Mouse (Mus musculus) embryonic facial prominence, embryonic 13.5 days (tissue): ENCODE results near the gene Pnpla3. TPM values are rescaled to one million over a fixed set of nuclear protein-coding genes. Genes with fewer than 3 reads are reported as not detected.
"Not testable (repeated sequence)": the region's sequence is repeated elsewhere in the genome, so short reads cannot be mapped to it uniquely, and the experiment has no call there.

Source experiments
- ATAC-seq: fragments of 200-750 bp; cut with Nextera tagmentation; 2 replicates; pipeline ENCODE4 v1.8.0; 2017; ENCODE audit warnings: low read depth; ENCODE audit not compliant: insufficient number of reproducible peaks, insufficient read depth, low FRiP score, low TSS enrichment
- H3K27ac ChIP-seq: fragments of 300-500 bp; sonication (generic); 2 replicates; pipeline ENCODE4 v1.5.1; 2015; ENCODE audit warnings: moderate library complexity, mild to moderate bottlenecking, inconsistent platforms
- H3K27me3 ChIP-seq: fragments of 300-500 bp; sonication (generic); 2 replicates; pipeline ENCODE4 v1.6.1; 2015; ENCODE audit warnings: mild to moderate bottlenecking, inconsistent platforms
- H3K36me3 ChIP-seq: fragments of 300-500 bp; sonication (generic); 2 replicates; pipeline ENCODE4 v1.6.1; 2015; ENCODE audit warnings: mild to moderate bottlenecking, inconsistent platforms
- H3K4me1 ChIP-seq: fragments of 300-500 bp; sonication (generic); 2 replicates; pipeline ENCODE4 v1.6.1; 2015; ENCODE audit warnings: inconsistent platforms
- H3K4me2 ChIP-seq: fragments of 300-500 bp; sonication (generic); 2 replicates; pipeline ENCODE4 v1.6.1; 2015; ENCODE audit warnings: moderate library complexity, mild to moderate bottlenecking, inconsistent platforms
- H3K4me3 ChIP-seq: fragments of 300-500 bp; sonication (generic); 2 replicates; pipeline ENCODE4 v1.5.1; 2015; ENCODE audit warnings: mild to moderate bottlenecking, inconsistent platforms
- H3K9ac ChIP-seq: fragments of 300-500 bp; sonication (generic); 2 replicates; pipeline ENCODE4 v1.6.1; 2015; ENCODE audit warnings: mild to moderate bottlenecking, inconsistent platforms
- H3K9me3 ChIP-seq: fragments of 300-500 bp; sonication (generic); 2 replicates; pipeline ENCODE4 v1.6.1; 2016; ENCODE audit warnings: inconsistent platforms
- WGBS: fragments of 180-500 bp; shearing (Covaris S2); methylation state at CpG from one replicate; pipeline ENCODE4 v1.1.7; 2015; ENCODE audit warnings: mixed read lengths; 5-methylcytosine and 5-hydroxymethylcytosine counted together
- polyA plus RNA-seq: library from polyadenylated mRNA; unstranded; fragments of >200 nt; fragmentation: Nextera tagmentation; extraction: Ambion mirVana; gene quantifications from 2 replicates; pipeline ENCODE4 v1.2.1, GENCODE M21; 2015

Pnpla3 gene
- polyA plus RNA-seq, 1 experiment from 2014 or later = 1.5 TPM

DNA sequence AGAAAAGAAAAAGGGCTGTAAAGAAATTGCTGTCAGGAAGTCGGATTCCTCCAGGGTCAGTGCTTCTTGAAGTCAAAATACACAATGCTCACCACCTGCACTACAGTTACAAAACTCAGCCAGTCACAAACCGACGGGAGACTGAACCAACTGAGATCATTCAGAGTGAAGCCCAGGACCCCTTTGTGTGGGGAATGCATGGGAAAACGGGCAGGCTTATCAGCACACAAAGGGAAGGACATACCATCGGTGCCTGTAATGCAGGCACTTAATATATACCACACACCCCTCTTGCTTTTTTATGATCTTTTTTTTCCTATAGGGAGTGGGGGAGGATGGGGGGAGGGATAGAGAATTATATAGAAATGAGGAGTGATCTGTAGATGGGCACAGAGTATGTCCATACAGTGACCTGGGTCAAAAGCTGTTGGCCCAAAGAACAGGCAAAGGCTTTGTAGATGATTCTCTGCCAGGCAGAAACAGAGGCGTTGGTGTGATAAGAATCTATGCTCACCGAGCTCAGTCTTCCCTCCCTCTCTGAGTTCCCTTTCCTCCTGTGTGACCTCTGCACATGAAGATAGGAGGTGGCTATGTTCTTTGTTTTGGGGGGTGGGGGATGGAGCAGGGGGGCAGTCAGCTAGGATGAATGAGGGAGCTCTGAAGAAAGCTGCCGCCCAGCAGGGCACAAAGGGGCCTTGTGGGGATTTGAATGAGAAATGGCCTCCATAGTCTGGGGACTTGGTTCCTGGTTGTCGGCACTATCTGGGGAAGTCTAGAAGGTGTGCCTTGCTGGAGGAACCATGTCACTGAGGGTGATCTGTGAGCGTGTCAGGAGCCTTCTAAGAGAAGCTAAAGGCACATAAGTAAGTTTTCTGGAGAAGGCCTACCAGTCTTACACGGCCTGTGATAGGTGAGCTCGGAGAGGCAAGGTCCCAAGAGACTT lies 30.9 kb upstream of the Pnpla3 start:
- Histone ChIP-seq H3K4me3 (no peak overlapping the region), H3K27me3 (no peaks in the 10 kb centered on the region), H3K4me2 (no peak overlapping the region), H3K9me3 (no peaks in the 10 kb centered on the region; the same call in 1 of the 2 replicates), H3K27ac (no peak overlapping the region), H3K9ac (no peak overlapping the region), H3K36me3 (no peaks in the 10 kb centered on the region), H3K4me1 (no peaks in the 10 kb centered on the region)
- no peak for ATAC-seq
- 25% methylated on average over 12 of the region's 12 CpGs for WGBS

GRCm38 (mm10) chr15:84139592-84140005 lies 28.0 kb upstream of the Pnpla3 start:
- 72% methylated on average over 5 of the region's 5 CpGs for WGBS
- Histone ChIP-seq H3K9me3 (no peaks in the 10 kb centered on the region; the same call in 1 of the 2 replicates), H3K27ac (no peak overlapping the region), H3K36me3 (no peaks in the 10 kb centered on the region), H3K4me3 (no peak overlapping the region), H3K4me2 (no peak overlapping the region), H3K9ac (no peak overlapping the region), H3K4me1 (no peaks in the 10 kb centered on the region), H3K27me3 (no peaks in the 10 kb centered on the region)
- no peak for ATAC-seq

DNA sequence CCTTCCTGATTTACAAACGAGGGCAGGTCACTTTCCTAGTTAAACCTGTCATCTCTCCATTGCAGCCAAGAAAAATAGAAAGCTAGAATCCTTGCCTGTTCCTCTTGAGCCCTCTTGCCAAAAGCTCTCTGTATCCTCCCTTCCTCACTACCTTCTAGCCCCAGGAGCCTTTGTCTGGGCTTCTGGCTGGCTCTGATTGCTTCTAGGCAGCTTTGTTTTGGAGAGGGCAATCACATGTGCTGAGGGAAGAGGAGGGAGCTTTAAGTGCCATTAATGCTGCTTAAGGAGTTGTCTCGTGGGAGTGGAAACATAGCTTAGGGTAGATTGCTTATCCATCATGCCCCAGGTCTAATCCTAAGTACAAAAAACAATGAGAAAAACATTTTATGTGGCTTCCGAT lies 27.5 kb upstream of the Pnpla3 start:
- H3K9ac ChIP-seq = no peak overlapping the region
- H3K36me3 ChIP-seq = no peaks in the 10 kb centered on the region
- WGBS = 46% methylated on average over 3 of the region's 3 CpGs
- H3K9me3 ChIP-seq = no peaks in the 10 kb centered on the region; the same call in 1 of the 2 replicates
- H3K27me3 ChIP-seq = no peaks in the 10 kb centered on the region
- no peaks in the 10 kb centered on the region for H3K4me1 ChIP-seq
- H3K4me3 ChIP-seq = no peak overlapping the region
- H3K4me2 ChIP-seq = no peak overlapping the region
- ATAC-seq = no peak
- no peak overlapping the region for H3K27ac ChIP-seq

GRCm38 (mm10) chr15:84140929-84141328 lies 26.7 kb upstream of the Pnpla3 start:
- Histone ChIP-seq H3K36me3 (no peaks in the 10 kb centered on the region), H3K27ac (no peak overlapping the region), H3K4me3 (no peak overlapping the region), H3K9me3 (no peaks in the 10 kb centered on the region), H3K9ac (no peak overlapping the region), H3K4me1 (no peaks in the 10 kb centered on the region), H3K27me3 (no peaks in the 10 kb centered on the region), H3K4me2 (no peak overlapping the region)
- ATAC-seq = no peak
- WGBS = 60% methylated on average over 5 of the region's 5 CpGs

- H3K4me1 ChIP-seq = no peaks in the 10 kb centered on the region
- H3K27me3 ChIP-seq = no peaks in the 10 kb centered on the region
- no peak overlapping the region for H3K4me3 ChIP-seq
- no peaks in the 10 kb centered on the region for H3K36me3 ChIP-seq
- no peak overlapping the region for H3K9ac ChIP-seq
- H3K27ac ChIP-seq = no peak overlapping the region
- 82% methylated on average over 2 of the region's 2 CpGs for WGBS
- no peak overlapping the region for H3K4me2 ChIP-seq
- ATAC-seq = no peak
- no peaks in the 10 kb centered on the region for H3K9me3 ChIP-seq
Measured at GRCm38 (mm10) chr15:84156158-84156557, 11.5 kb upstream of the Pnpla3 start.

GRCm38 (mm10) chr15:84157530-84157929 lies 10.1 kb upstream of the Pnpla3 start:
- H3K27ac ChIP-seq, H3K4me1 ChIP-seq, H3K4me2 ChIP-seq, H3K9me3 ChIP-seq, ATAC-seq, H3K36me3 ChIP-seq, H3K9ac ChIP-seq, H3K4me3 ChIP-seq, H3K27me3 ChIP-seq: not testable (repeated sequence)
- WGBS = 73% methylated on average over 6 of the region's 6 CpGs

DNA sequence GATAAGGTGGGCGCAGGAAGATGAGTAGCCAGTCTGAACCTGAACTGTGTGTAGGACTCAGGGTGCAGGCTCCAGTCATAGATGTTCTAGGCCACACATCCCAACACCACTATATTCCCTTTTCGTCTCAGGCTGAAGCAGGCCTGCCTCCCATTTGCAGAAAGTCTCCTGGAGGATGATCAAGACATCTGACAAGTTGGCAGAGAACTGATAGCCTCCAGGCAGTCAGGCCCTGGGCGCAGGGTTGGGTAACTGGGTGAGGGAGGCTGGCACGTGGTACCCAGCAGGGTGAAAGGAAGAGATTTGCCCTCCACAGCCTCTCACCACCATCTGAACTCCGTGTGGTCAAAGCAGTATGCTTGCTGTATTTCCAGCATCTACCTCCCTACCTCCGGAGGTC lies 5.8 kb upstream of the Pnpla3 start:
- H3K27ac ChIP-seq = no peak overlapping the region
- H3K4me3 ChIP-seq = no peak overlapping the region
- H3K4me1 ChIP-seq = no peaks in the 10 kb centered on the region
- H3K9me3 ChIP-seq = no peaks in the 10 kb centered on the region
- WGBS = 78% methylated on average over 6 of the region's 6 CpGs
- H3K9ac ChIP-seq = no peak overlapping the region
- ATAC-seq = no peak
- no peaks in the 10 kb centered on the region for H3K27me3 ChIP-seq
- no peaks in the 10 kb centered on the region for H3K36me3 ChIP-seq
- no peak overlapping the region for H3K4me2 ChIP-seq

GRCm38 (mm10) chr15:84166818-84167217 lies 819 bp upstream of the Pnpla3 start:
- ATAC-seq = no peak
- 74% methylated on average over 6 of the region's 6 CpGs for WGBS

GRCm38 (mm10) chr15:84168170-84169161 lies 829 bp downstream of the Pnpla3 start:
- Histone ChIP-seq H3K9ac (peak overlapping the region; percentile 69), H3K4me1 (peaks cover 14% of the 10 kb centered on the region), H3K4me3 (peak overlapping the region; percentile 57), H3K27me3 (peaks cover 20% of the 10 kb centered on the region), H3K9me3 (no peaks in the 10 kb centered on the region), H3K27ac (no peak overlapping the region), H3K4me2 (peak overlapping the region; percentile 91), H3K36me3 (no peaks in the 10 kb centered on the region)
- no peak for ATAC-seq
- WGBS = under 1% methylated on average over 28 of the region's 28 CpGs

More at GRCm38 (mm10) chr15:84166818-84167217, 819 bp upstream of the Pnpla3 start:
- Histone ChIP-seq H3K27ac (no peak overlapping the region), H3K27me3 (peaks cover 20% of the 10 kb centered on the region), H3K9ac (no peak overlapping the region), H3K9me3 (no peaks in the 10 kb centered on the region), H3K4me3 (no peak overlapping the region), H3K36me3 (no peaks in the 10 kb centered on the region), H3K4me2 (peak overlapping the region; percentile 91; the same call in 1 of the 2 replicates), H3K4me1 (peaks cover 14% of the 10 kb centered on the region)

DNA sequence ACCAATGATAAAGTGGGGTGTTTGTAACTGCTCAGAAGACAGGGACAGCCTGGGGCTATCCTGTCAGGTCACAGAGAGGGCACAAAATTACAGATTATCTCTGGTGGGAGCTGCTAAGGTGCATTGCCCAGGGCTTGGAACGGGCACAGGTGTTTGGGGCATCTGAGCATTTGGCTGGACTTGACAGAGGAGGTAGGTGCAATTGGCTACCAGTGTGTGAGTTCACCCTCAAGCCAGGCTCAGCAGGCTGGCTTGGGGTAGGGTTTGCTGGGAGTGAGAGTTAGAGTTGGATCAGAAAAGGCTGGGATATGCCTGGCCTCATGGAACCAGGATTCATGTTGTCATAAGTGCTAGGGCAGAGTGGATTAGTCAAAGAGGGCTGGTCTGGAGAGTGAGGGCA lies 1.9 kb downstream of the Pnpla3 start:
- no peak for ATAC-seq
- Histone ChIP-seq H3K36me3 (no peaks in the 10 kb centered on the region), H3K4me1 (peaks cover 14% of the 10 kb centered on the region), H3K4me3 (no peak overlapping the region), H3K4me2 (no peak overlapping the region), H3K9me3 (no peaks in the 10 kb centered on the region), H3K27ac (no peak overlapping the region), H3K9ac (no peak overlapping the region), H3K27me3 (peaks cover 20% of the 10 kb centered on the region)
- 39% methylated on average over 1 of the region's 1 CpGs for whole genome bisulfite sequencing

DNA sequence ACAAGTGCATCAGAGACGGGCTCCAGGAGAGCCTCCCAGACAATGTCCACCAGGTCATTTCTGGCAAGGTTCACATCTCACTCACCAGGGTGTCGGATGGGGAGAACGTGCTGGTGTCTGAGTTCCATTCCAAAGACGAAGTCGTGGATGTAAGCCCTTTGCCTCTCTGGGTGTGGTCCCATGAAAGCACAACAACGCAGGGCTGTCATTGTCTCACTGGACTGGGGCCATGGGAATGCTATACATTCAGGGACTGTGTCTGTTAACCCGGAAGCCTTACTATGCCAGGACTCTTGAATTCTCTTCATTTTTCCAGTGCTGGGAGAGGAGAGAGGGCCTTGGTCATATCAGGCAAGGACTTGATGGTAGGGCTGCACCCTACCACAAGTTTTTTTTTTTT lies 3.5 kb downstream of the Pnpla3 start:
- Histone ChIP-seq H3K27ac (no peak overlapping the region), H3K4me1 (peaks cover 14% of the 10 kb centered on the region), H3K36me3 (no peaks in the 10 kb centered on the region), H3K27me3 (peaks cover 20% of the 10 kb centered on the region), H3K9me3 (no peaks in the 10 kb centered on the region), H3K9ac (no peak overlapping the region), H3K4me2 (no peak overlapping the region), H3K4me3 (no peak overlapping the region)
- ATAC-seq = no peak
- WGBS = 84% methylated on average over 7 of the region's 7 CpGs
